Mouse (Mus musculus): Measurements from ENCODE around the gene Ifnab.

DNA sequence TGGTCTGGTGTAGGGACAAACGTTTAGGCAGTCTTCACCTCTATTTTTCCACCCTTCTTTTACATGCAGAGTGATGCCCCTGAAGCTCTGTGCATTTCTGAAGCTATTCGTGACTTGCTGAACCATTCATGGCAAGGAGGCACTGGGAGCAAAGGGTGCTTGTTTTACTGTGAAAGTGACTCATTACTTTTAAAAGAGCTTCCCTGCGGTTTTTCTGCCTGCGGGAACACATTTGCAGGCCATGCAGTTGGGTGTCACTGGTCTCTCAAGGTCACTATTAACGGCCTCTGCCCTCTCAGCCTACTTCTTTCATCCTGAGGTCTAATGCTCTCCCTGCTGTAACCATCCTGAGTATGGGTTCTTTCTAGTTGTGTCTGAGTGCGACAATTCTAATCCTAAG lies 5.9 kb upstream of the Ifnab start:
- TF ChIP-seq POLR2A (IDR thresholded peaks at IDR 0.05; ENCODE audit: borderline replicate concordance, low read depth, low read length) = no peak
- no peak for TF ChIP-seq CTCF (IDR thresholded peaks at IDR 0.05; ENCODE audit: low read depth, low read length)
